Mouse (Mus musculus) left cerebral cortex, adult 18-20 months (tissue): ENCODE results near the gene Epor. TPM values are rescaled to one million over a fixed set of nuclear protein-coding genes. Genes with fewer than 3 reads are reported as not detected.

Experiments
- DNase-seq, 2 experiments: peaks; one replicate each; pipeline ENCODE4 v3.0.0; 2021 to 2022; ENCODE audit warnings: low spot score in 2 of 2, mixed read lengths in 1 of 2
- total RNA-seq, 2 experiments: library from RNA; stranded (reverse); gene quantifications; 2 replicates each; pipeline ENCODE4 v1.2.3; 2021

The Epor gene
- total RNA-seq, 2 experiments from 2014 or later: 10.7 to 12.9 TPM

- no peak for DNase-seq
Measured at GRCm38 (mm10) chr9:21916851-21917492, 46.3 kb downstream of the Epor start.

- DNase-seq: no peak
Measured at GRCm38 (mm10) chr9:21909474-21910223, 53.7 kb downstream of the Epor start.

Other genes starting within 250 kb of the Epor start
- gene Ldlr, start 240.0 kb downstream of the Epor start, total RNA-seq: 10 to 100 TPM; 16.2 to 27.7 TPM
- 1 to 10 TPM; 3.1 to 5.0 TPM for gene Spc24, start 203.2 kb downstream of the Epor start, total RNA-seq
- 1 to 10 TPM; 8.4 to 9.1 TPM for gene Kank2, start 164.8 kb downstream of the Epor start, total RNA-seq
- not detected for gene Angptl8, start 128.0 kb downstream of the Epor start, total RNA-seq
- gene Dock6, start 110.9 kb downstream of the Epor start, total RNA-seq: 10 to 100 TPM; 12.7 to 18.2 TPM
- 10 to 100 TPM; 13.8 to 14.0 TPM for gene Rab3d, start 45.3 kb downstream of the Epor start, total RNA-seq
- 10 to 100 TPM; 18.3 to 18.8 TPM for gene Ccdc159, start 36.0 kb downstream of the Epor start, total RNA-seq
- gene Tmem205, start 36.0 kb downstream of the Epor start, total RNA-seq: 10 to 100 TPM; 33.5 to 39.8 TPM
- 100 to 1,000 TPM; 171 to 178 TPM for gene Plppr2, start 26.5 kb downstream of the Epor start, total RNA-seq
- 10 to 100 TPM; 13.1 to 14.1 TPM for gene Swsap1, start 7.8 kb downstream of the Epor start, total RNA-seq
- gene Rgl3, start 25.9 kb upstream of the Epor start, total RNA-seq: 1 to 10 TPM; 3.7 to 4.0 TPM
- gene Ccdc151, start 39.1 kb upstream of the Epor start, total RNA-seq: 1 to 10 TPM; 8.1 TPM
- 10 to 100 TPM; 91.4 to 95.1 TPM for gene Prkcsh, start 39.3 kb upstream of the Epor start, total RNA-seq
- 100 to 1,000 TPM; 144 TPM for gene Elavl3, start 88.5 kb upstream of the Epor start, total RNA-seq
- 1 to 10 TPM; 1.4 to 3.8 TPM for gene Gm49318, start 107.8 kb upstream of the Epor start, total RNA-seq
- gene Zfp653, start 107.9 kb upstream of the Epor start, total RNA-seq: 10 to 100 TPM; 19.8 to 21.1 TPM
- gene Ecsit, start 121.9 kb upstream of the Epor start, total RNA-seq: 10 to 100 TPM; 43.0 to 49.9 TPM
- under 1 TPM; 0.56 to 0.87 TPM for gene Cnn1, start 135.7 kb upstream of the Epor start, total RNA-seq
- 10 to 100 TPM; 64.7 to 65.0 TPM for gene Elof1, start 153.7 kb upstream of the Epor start, total RNA-seq
- gene Acp5, start 172.2 kb upstream of the Epor start, total RNA-seq: under 1 TPM; 0.59 to 0.63 TPM
- 10 to 100 TPM; 39.8 to 40.6 TPM for gene Pigyl, start 193.3 kb upstream of the Epor start, total RNA-seq
- not detected for gene Zfp872, start 224.6 kb upstream of the Epor start, total RNA-seq